Mouse (Mus musculus) bone marrow, adult 2 months (tissue): ENCODE measurements at regions not wholly inside any gene's neighbourhood (a gene's known extent, or its start where the extent isn't known, plus 50 kb on each side); places are given as distances from the start of the nearest gene placed in this dataset.

ENCODE experiments used
- CTCF ChIP-seq: fragments of 200-500 bp; IDR thresholded peaks from 2 replicates; pipeline ENCODE4 v1.5.1; 2011; ENCODE audit warnings: low read length, control low read depth; ENCODE audit not compliant: control insufficient read depth, insufficient read depth
- POLR2A ChIP-seq: fragments of 200-500 bp; IDR thresholded peaks from 2 replicates; pipeline ENCODE4 v1.6.1; 2011; ENCODE audit warnings: low read depth, mild to moderate bottlenecking, control low read depth, low read length, borderline replicate concordance; ENCODE audit not compliant: control insufficient read depth

GRCm38 (mm10) chr13:47298010-47298409 is 175.6 kb downstream of the Rnf144b start:
- TF ChIP-seq CTCF (no peak), POLR2A (no peak)
